Comparison of ENCODE assay signal across 14 mouse cellular contexts in the genomic region with DNA sequence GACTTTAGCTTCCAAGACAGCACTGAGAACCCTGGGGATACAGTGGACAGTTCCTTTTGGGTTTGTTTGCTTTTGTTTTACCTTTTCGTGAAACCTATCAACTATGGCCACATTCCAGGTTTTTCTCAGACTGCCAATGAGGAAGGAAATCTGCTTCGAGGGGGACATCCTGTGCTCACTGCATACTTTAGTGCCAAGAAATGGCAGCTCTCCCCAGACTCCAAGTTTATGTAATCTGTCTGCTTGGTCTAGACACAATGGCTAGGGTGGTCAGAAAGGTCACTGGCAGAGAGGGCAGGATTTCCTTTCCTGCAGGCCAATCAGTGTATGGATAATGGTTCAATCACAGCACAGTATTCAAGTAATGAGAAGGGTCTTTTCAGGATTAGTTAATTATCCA. TPM values are rescaled to one million over a fixed set of nuclear protein-coding genes. Genes with fewer than 3 reads are reported as not detected.
DNase-seq lines count a peak whose midpoint lies in the region; ATAC-seq and TF ChIP-seq lines count a peak whose summit lies in the region.
"Had no signal": no experiment of that assay in that cellular context is flagged by ENCODE, and none has a peak within 500 bp of the region (broad histone marks: within the 10 kb centered on the region; RNA-seq: fewer than 3 reads in every experiment).

No protein-coding gene starts in this region.

- no peaks in the 10 kb centered on the region for H3K27me3 ChIP-seq in hindbrain, embryonic 14.5 days (ENCODE audit: control insufficient read depth, insufficient read depth, low read length)

- H3K9ac ChIP-seq in hindbrain, embryonic 14.5 days = no peak overlapping the region

- H3K9me3 ChIP-seq in hindbrain, embryonic 14.5 days (ENCODE audit: control insufficient read depth, low read length) = no peaks in the 10 kb centered on the region
- H3K9me3 ChIP-seq: hindbrain, embryonic 10.5 days had no signal

- DNase-seq in gastrocnemius, adult 2 months = no peak
- DNase-seq in gastrocnemius, postnatal 14 days = no peak
- peak; percentile 39 to 76 for DNase-seq in heart, adult 9 months (ENCODE audit: low spot score in 2 of 2)
- peak; percentile 32 for DNase-seq in heart, postnatal 4 days
- peak; percentile 63 for DNase-seq in lung, postnatal 10 days
- DNase-seq in hindbrain, embryonic 14.5 days (ENCODE audit: low spot score) = no peak
- DNase-seq in urinary bladder, adult 18-20 months (ENCODE audit: low spot score in 2 of 2) = no peak
- no peak for DNase-seq in thymus, adult 18-20 months
- DNase-seq: cerebellum, postnatal 10 days; left cerebral cortex, postnatal 4 days had no signal

- WGBS in hindbrain, embryonic 14.5 days = 89% methylated on average over 2 of the region's 2 CpGs

- no peak for ATAC-seq in hindbrain, embryonic 14.5 days (ENCODE audit: low FRiP score)
- ATAC-seq: CD4-positive, CD25-positive, alpha-beta regulatory T cell, adult 4 months had no signal

- no peaks in the 10 kb centered on the region for H3K4me1 ChIP-seq in hindbrain, embryonic 14.5 days (replicated peaks; ENCODE audit: control insufficient read depth, insufficient read depth, low read length)
- H3K4me1 ChIP-seq: hindbrain, embryonic 10.5 days had no signal

- no peak overlapping the region for H3K4me3 ChIP-seq in gastrocnemius, adult 2 months
- no peak overlapping the region for H3K4me3 ChIP-seq in hindbrain, embryonic 14.5 days (replicated peaks; ENCODE audit: low read length)
- H3K4me3 ChIP-seq: erythroblast, embryonic 14.5 days; hindbrain, embryonic 10.5 days; layer of hippocampus, adult 2 months had no signal

- TF ChIP-seq CTCF in gastrocnemius, adult 2 months (IDR thresholded peaks at IDR 0.05) = no peak

- intact Hi-C loops in gastrocnemius, adult 2 months (cut with DNase I) = no loop called here
- intact Hi-C loops in gastrocnemius, postnatal 14 days (cut with DNase I; ENCODE audit: low total_unique reads) = no loop called here

- no peaks in the 10 kb centered on the region for H3K36me3 ChIP-seq in hindbrain, embryonic 14.5 days (replicated peaks; ENCODE audit: control insufficient read depth, insufficient read depth)
- H3K36me3 ChIP-seq: hindbrain, embryonic 10.5 days had no signal

- H3K4me2 ChIP-seq in hindbrain, embryonic 14.5 days (replicated peaks) = no peak overlapping the region

- peak overlapping the region; percentile 29; the same call in 1 of the 2 replicates for H3K27ac ChIP-seq in gastrocnemius, adult 2 months
- H3K27ac ChIP-seq in hindbrain, embryonic 14.5 days = no peak overlapping the region
- H3K27ac ChIP-seq: hindbrain, embryonic 10.5 days; layer of hippocampus, adult 2 months had no signal

RNA-seq across cellular contexts. Expression of gene Cmss1, which starts 24.7 kb away (rescaled TPM):
- total RNA-seq in gastrocnemius, adult 2 months (2021) = 10 to 100 TPM; 33.0 to 44.0 TPM
- 10 to 100 TPM; 19.3 to 21.9 TPM for total RNA-seq in gastrocnemius, postnatal 14 days (2021)
- 10 to 100 TPM; 33.9 to 39.6 TPM for total RNA-seq in heart, postnatal 4 days (2021)
- 32.6 and 38.8 TPM in 2 replicates for polyA plus RNA-seq in hindbrain, embryonic 14.5 days (2014; fragmentation: Nextera tagmentation; extraction: Ambion mirVana)

Comparison
In these comparisons a context has a peak if more than half of its experiments do, and no peak if none do; other contexts are left out.
1. DNase-seq: peak in heart, adult 9 months (2 of 2), heart, postnatal 4 days (single experiment) and lung, postnatal 10 days (single experiment); none in gastrocnemius, adult 2 months (single experiment), gastrocnemius, postnatal 14 days (single experiment), hindbrain, embryonic 14.5 days (single experiment), urinary bladder, adult 18-20 months (0 of 2) and thymus, adult 18-20 months (0 of 2).